Mouse (Mus musculus): Measurements from ENCODE around the gene Inpp5b. TPM values are rescaled to one million over a fixed set of nuclear protein-coding genes. Genes with fewer than 3 reads are reported as not detected.

Inpp5b gene
- polyA plus RNA-seq, 1 experiment from 2014 or later, result 15.6 TPM

GRCm38 (mm10) chr4:124847573-124847972, 105.9 kb downstream of the Inpp5b start:
- in situ Hi-C loops (cut with MboI; ENCODE audit: low pct_unique_long_range_greater_than_20kb), result no loop called here
- H3K27me3 ChIP-seq, result no peaks in the 10 kb centered on the region
- ATAC-seq (no peak), DNase-seq (ENCODE audit: low read depth, low spot score) (no peak)
- TF ChIP-seq CTCF (IDR thresholded peaks at IDR 0.05), result no peak
- POLR2A ChIA-PET, result interaction anchor here (1.0 kb wide), 1 partner anchor 38 kb away, joined by 3 read pairs; no protein-coding TSS in a partner anchor
- CTCF ChIA-PET, result interaction anchor here (1.2 kb wide), 1 partner anchor 45 kb away, joined by 3 read pairs; no protein-coding TSS in a partner anchor

- CTCF ChIA-PET, result no interaction called here
Measured at GRCm38 (mm10) chr4:124849631-124850260, 108.1 kb downstream of the Inpp5b start.

DNA sequence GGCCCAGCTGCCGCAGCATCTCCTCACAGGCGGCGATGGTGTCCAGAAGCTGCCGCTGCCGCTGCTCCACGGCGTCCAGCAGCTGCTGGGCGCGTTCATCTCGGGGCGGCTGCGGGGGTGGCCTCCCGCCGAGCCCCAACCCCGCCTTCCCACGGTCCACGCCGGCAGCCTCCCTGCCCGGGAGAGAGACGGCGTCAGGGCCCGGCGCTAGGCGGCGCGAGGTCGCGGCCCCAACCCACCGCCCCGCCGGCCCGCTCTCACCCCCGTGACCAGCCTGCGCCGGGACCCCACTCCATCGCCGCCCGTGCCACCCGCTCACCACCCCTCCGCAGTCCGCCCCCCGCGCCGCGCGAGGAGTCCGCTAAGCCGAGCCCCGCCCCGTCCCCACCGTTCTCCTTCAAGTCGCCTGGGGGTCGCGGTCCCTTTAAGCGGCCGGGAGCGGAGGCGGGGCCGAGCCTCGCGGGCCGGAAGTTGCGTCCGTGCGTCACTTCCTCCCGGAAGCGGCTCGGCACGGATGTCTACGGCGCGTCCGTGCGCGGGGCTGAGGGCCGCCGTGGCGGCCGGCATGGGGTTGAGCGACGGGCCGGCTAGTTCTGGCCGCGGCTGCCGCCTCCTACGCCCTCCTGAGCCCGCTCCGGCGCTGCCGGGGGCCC, 108.7 kb downstream of the Inpp5b start, which contains the start of gene Yrdc:
Yrdc (plus strand) TSS at position 419 of the 653 bp plus-strand sequence.
- H3K27me3 ChIP-seq, result no peaks in the 10 kb centered on the region
- in situ Hi-C loops (cut with MboI; ENCODE audit: low pct_unique_long_range_greater_than_20kb), result loop anchor here (10.0 kb wide), 1 partner anchor 214 kb away; the partner anchor contains the start of genes Dnali1 and Snip1
- no peak for TF ChIP-seq CTCF (IDR thresholded peaks at IDR 0.05)
- peak; percentile 79 for ATAC-seq
- ChIA-PET POLR2A (interaction anchor here (0.7 to 1.5 kb wide), 2 partner anchors 9 to 48 kb away, joined by 3 to 6 read pairs; partner anchors contain the start of gene Mtf1), CTCF (no interaction called here)
- peak; percentile 51 for DNase-seq (ENCODE audit: low read depth, low spot score)

More at GRCm38 (mm10) chr4:124849631-124850260, 108.1 kb downstream of the Inpp5b start:
- DNase-seq (ENCODE audit: low read depth, low spot score) (no peak), ATAC-seq (no peak)
- TF ChIP-seq CTCF (IDR thresholded peaks at IDR 0.05), result no peak
- H3K27me3 ChIP-seq, result no peaks in the 10 kb centered on the region
- POLR2A ChIA-PET, result interaction anchor here (0.7 to 1.5 kb wide), 2 partner anchors 9 to 47 kb away, joined by 3 to 6 read pairs; partner anchors contain the start of gene Mtf1
- in situ Hi-C loops (cut with MboI; ENCODE audit: low pct_unique_long_range_greater_than_20kb), result loop anchor here (10.0 kb wide), 1 partner anchor 215 kb away; the partner anchor contains the start of genes Dnali1 and Snip1

Other genes starting within 250 kb of the Inpp5b start
- not detected for gene 3100002H09Rik, start 131.0 kb upstream of the Inpp5b start, polyA plus RNA-seq (2021)
- gene Pou3f1, start 85.0 kb upstream of the Inpp5b start, polyA plus RNA-seq (2021), result 0.24 TPM
- gene Utp11, start 48.2 kb upstream of the Inpp5b start, polyA plus RNA-seq (2021), result 40.6 TPM
- gene Fhl3, start 41.1 kb upstream of the Inpp5b start, polyA plus RNA-seq (2021), result 35.5 TPM
- 59.3 TPM for gene Sf3a3, start 27.1 kb upstream of the Inpp5b start, polyA plus RNA-seq (2021)
- 8.3 TPM for gene Mtf1, start 60.3 kb downstream of the Inpp5b start, polyA plus RNA-seq (2021)
- gene Yrdc, start 108.8 kb downstream of the Inpp5b start, polyA plus RNA-seq (2021), result 38.1 TPM
- 53.9 TPM for gene 1110065P20Rik, start 109.3 kb downstream of the Inpp5b start, polyA plus RNA-seq (2021)
- not detected for gene Maneal, start 120.3 kb downstream of the Inpp5b start, polyA plus RNA-seq (2021)
- gene Epha10, start 139.0 kb downstream of the Inpp5b start, polyA plus RNA-seq (2021), result not detected
- gene 9930104L06Rik, start 195.2 kb downstream of the Inpp5b start, polyA plus RNA-seq (2021), result 8.9 TPM
- gene Cdca8, start 197.5 kb downstream of the Inpp5b start, polyA plus RNA-seq (2021), result 42.9 TPM
- gene Rspo1, start 244.6 kb downstream of the Inpp5b start, polyA plus RNA-seq (2021), result not detected